Mouse (Mus musculus) thymus, postnatal 14 days (tissue): Measurements from ENCODE around the gene Plac1.
"Not testable (repeated sequence)": the region's sequence is repeated elsewhere in the genome, so short reads cannot be mapped to it uniquely, and the experiment has no call there.

Experiments
- DNase-seq: peaks from one replicate; pipeline ENCODE4 v3.0.0; 2021

Plac1 gene

DNA sequence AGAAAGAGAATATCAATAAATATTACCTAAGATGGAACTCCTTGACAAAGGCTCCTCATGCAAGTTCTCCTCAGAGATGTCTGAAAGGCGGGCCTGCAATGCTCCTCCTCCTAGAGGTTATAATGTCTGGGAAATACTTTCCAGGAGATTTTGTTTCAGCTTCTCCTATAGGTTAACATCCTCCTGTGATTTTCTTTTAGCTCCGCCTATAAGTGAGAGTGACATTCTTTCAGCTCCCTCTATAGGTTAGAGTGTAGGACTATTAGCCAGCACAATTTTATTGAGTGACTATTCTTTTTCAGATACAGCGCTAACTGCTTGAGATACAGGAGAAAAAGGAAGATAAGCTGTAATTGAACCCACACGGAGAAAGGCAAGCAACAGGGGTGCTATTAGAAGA is at the start of gene Plac1:
Gene Plac1, minus strand, starts transcription at position 101 of the 400 bp plus-strand sequence.
- DNase-seq: no peak

- DNase-seq: no peak
Observed at GRCm38 (mm10) chrX:53287924-53288323, 48.0 kb upstream of the Plac1 start.

- DNase-seq: no peak
Observed at GRCm38 (mm10) chrX:53273124-53273523, 33.2 kb upstream of the Plac1 start, which contains the start of gene Fam122c. Gene Fam122c, plus strand, starts transcription at chrX:53273424.

- not testable (repeated sequence) for DNase-seq
Observed at GRCm38 (mm10) chrX:53271628-53272027, 31.7 kb upstream of the Plac1 start.

GRCm38 (mm10) chrX:53270063-53270432 is 30.1 kb upstream of the Plac1 start:
- DNase-seq: no peak

DNA sequence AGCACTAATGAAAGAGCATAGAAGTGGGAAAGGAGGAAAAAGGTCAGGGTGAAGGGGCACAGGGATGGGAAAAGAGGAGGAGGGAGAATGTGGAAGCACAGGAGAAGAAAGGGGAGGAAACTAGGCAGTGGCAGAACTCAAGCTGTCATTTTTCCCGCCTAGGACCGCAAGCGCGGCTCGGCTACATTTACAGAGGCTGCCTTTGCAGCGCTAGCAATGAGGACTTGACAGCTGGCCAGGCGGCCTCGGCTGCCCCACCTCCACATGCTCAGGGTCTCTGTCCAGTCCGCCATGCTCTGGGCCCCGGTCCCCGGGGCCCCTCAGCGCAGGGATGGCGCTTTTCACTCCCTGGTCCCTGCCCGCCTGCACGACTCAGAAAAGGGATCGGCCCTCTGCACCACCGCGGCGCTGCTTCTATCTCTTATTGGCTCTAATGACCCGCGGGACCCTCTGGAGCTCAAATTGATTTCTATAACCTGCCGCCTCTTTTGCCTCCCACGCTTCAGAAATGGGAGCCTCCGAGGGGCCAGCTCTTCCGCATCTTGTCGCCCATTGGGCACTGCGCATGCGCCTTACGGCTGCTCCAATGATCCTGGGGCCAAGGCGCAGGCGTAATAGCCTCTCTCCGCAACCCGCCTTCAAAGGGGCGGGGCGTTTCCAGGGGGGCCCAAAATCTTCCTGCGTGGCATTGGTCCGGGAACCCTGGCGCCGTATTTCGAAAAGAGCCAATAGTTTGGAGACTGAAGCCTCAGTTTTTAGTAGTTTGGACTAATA is 29.6 kb upstream of the Plac1 start, which contains the start of gene Fam122b:
Gene Fam122b, minus strand, starts transcription at position 517 of the 774 bp plus-strand sequence.
- DNase-seq: peak; percentile 91

- DNase-seq: peak; percentile 37
Observed at GRCm38 (mm10) chrX:53268856-53269255, 28.9 kb upstream of the Plac1 start.

GRCm38 (mm10) chrX:53266186-53266585 is 26.3 kb upstream of the Plac1 start:
- no peak for DNase-seq

- no peak for DNase-seq
Observed at GRCm38 (mm10) chrX:53255195-53255594, 15.3 kb upstream of the Plac1 start.

DNA sequence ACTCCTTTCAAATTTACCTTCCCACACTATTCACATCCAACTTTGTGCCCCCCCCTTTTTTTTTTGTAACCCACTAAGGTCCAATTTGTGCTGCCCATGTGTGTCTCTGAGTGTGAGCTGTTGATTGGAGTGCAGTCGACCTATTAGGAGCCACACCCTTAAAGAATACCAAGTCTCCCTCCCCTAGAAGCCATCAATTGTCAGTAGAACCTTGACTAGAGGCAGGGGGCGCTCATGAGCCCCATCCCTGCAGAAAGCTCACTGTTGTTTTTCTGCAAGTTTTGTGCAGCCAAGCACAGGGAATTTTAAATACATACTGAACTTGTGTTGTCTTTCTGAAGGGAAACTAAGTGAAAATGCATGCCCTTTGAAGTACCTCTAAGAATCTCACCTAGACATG is 1.9 kb downstream of the Plac1 start:
- peak; percentile 7 for DNase-seq

GRCm38 (mm10) chrX:53236404-53236803 is 3.5 kb downstream of the Plac1 start:
- no peak for DNase-seq

GRCm38 (mm10) chrX:53233689-53234088 is 6.2 kb downstream of the Plac1 start:
- no peak for DNase-seq

GRCm38 (mm10) chrX:53231965-53232364 is 7.9 kb downstream of the Plac1 start:
- DNase-seq: no peak

DNA sequence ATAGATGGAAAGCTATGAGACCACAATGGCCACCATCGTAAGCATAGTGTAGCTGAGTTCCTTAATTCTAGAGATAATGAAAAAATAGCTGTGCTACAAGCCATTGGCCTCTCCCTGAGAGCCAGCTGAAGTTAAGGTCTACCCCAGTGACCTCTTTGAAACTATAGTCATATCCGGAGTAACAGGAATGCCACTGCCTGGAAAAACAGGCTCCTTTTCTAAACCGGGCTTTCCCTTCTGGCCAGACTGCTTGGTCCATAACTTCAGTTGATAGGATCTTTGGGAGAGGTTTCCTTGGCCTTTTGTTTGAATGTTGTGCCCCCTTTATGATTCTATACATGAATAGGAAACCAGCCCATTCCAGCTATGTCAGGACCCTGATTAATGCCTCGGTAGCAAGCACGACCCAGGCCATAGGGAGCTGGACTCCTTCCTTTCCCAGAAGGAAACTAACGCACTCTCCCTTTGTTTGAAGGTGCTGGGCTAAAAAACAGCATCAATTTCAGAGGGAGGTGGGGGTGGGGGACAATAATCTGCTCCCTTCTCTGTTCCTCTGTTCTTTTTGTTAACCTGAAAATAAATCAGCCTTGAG is 15.5 kb downstream of the Plac1 start:
- no peak for DNase-seq

DNA sequence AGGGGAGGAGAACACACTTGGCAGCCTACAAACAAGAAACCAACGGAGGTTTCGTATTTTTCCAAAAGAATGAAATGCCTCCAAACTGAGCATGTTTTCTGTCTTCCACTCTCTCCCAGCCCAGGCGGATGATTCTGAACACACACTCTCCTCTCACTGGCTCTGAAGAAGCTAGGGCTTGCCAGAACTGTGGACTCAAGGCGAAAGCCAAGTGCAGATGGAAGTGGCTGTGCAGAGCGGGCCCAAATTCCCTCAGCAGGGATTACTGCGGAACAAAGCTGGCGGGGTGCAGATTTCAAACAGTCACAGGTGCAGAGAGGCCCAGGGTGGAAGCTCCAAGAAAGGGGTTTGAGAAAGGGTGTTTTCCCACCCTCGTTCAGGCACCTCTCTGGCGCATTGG is 19.1 kb downstream of the Plac1 start:
- DNase-seq: no peak

- DNase-seq: no peak
Observed at GRCm38 (mm10) chrX:53214557-53215229, 25.2 kb downstream of the Plac1 start.

DNA sequence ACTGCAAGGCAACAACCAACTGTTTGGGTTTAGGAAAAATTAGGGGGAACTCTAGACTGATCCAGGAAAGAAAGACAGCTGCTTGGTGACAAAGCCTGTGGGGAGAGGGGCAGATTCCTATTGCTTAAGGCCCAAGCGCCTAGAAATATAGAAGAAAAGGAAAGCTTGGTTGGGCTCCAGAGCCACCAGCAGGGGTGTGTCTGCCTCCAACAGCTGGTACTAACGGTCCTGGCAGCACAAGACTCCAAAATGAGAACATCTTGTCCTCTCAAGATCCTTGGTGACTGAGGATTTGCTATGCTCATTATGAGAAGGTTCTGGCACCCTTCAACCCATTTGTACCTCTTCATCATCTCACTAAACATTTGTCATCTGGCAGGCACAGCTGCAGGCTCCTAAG is 26.1 kb downstream of the Plac1 start:
- DNase-seq: no peak

DNA sequence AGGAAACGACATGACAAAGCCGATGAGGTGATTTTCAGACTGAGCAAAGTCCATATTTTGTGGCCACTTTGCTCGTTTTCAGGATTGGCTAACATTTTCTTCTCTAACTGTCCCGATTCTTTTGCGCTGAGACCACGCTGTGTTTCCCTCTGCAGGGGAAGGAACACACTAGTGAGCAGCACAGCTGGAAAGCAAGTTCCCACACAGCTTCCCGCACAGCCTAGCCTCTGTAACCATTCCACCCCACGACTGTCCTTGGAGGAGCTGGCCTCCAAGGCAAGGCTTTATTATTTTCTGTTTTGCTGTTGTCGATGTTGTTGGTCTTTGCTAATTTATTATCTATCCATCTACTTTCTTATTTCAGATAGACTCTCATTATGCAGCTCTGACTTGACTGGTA is 27.4 kb downstream of the Plac1 start:
- DNase-seq: no peak

DNA sequence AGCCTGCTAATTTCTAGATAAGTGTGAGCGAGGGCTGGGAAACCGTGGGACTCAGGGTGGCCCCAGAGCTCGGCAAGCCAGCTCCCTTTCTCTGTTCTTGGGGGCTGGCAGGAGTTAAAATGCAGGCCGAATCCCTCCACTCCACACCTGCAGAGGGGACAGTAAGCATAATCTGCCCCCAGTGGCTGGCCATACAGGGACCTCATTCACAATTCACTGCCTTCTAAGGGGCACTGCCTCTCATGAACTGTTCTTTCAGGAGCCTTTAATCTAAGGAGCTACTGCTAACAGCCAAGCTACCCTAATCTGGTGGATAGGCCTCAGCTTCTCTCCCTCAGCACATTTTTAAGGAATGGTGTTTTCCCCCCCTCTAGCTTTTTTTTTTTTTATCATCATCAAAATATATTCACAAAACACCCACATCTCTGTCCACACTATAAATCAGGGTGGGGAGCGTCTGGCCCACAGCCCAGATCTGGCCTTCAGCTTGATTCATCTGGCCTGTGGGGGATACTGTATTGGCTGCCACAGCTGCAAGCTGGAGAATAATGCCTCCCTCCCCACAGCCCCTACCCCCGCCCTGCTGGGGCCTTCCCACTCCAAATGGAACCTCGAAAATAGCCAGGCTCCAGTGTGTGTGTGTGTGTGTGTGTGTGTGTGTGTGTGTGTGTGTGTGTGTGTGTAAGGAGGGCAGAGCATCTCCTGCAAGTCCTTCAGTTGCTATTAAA is 28.0 kb downstream of the Plac1 start:
- no peak for DNase-seq

- no peak for DNase-seq
Observed at GRCm38 (mm10) chrX:53209431-53209830, 30.5 kb downstream of the Plac1 start.

DNA sequence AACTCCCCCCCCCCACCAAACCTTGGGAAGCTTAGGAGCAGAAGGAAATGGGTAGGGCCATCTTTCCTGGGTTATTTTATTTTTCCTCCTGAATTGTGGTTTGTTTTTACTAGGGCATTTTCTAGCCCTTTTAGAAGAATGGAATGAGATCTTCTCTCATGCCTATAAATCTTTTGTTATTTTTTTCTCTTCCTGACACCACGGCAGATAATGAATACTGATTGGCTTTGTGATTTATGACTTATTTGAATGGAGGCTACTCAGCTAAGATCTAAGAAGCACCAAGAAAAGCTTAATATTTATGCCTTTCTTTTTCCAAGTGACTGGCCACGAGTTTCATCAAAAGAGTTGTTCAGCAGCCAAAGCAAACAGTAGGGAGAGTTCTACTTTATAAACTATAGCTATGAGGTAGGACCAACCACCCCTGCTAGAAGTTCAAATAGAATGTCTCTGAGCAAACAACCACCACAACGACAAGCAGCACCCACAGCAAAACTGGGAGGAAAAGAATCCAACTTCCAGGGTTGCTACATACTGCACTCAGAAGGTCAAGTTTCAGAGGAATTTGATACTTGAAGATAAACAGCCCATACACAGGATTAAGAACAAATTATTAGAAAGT is 35.1 kb downstream of the Plac1 start:
- DNase-seq: no peak

GRCm38 (mm10) chrX:53201616-53202015 is 38.3 kb downstream of the Plac1 start:
- no peak for DNase-seq

- DNase-seq: no peak
Observed at GRCm38 (mm10) chrX:53197681-53198080, 42.2 kb downstream of the Plac1 start.
